Mouse (Mus musculus) forebrain, embryonic 16.5 days (tissue): Measurements from ENCODE around the gene Pdss2. TPM values are rescaled to one million over a fixed set of nuclear protein-coding genes. Genes with fewer than 3 reads are reported as not detected.

Source experiments
- ATAC-seq: fragments of 200-750 bp; cut with Nextera tagmentation; 2 replicates; pipeline ENCODE4 v1.8.0; 2017; ENCODE audit warnings: mild to moderate bottlenecking, moderate library complexity
- H3K27ac ChIP-seq: fragments of 300-500 bp; sonication (generic); 2 replicates; pipeline ENCODE4 v1.5.1; 2014; ENCODE audit warnings: low read length, control low read depth
- H3K27me3 ChIP-seq: fragments of 300-500 bp; sonication (generic); replicated peaks from 2 replicates; pipeline ENCODE4 v1.6.1; 2014; ENCODE audit warnings: low read length; ENCODE audit not compliant: control insufficient read depth, insufficient read depth
- H3K36me3 ChIP-seq: fragments of 300-500 bp; sonication (generic); 2 replicates; pipeline ENCODE4 v1.6.1; 2014; ENCODE audit not compliant: control insufficient read depth, insufficient read depth
- H3K4me1 ChIP-seq: fragments of 300-500 bp; sonication (generic); replicated peaks from 2 replicates; pipeline ENCODE4 v1.6.1; 2014; ENCODE audit warnings: low read length; ENCODE audit not compliant: control insufficient read depth, insufficient read depth
- H3K4me2 ChIP-seq: fragments of 300-500 bp; sonication (generic); 2 replicates; pipeline ENCODE4 v1.6.1; 2014; ENCODE audit warnings: mild to moderate bottlenecking, low read length, control low read depth
- H3K4me3 ChIP-seq: fragments of 300-500 bp; sonication (generic); replicated peaks from 2 replicates; pipeline ENCODE4 v1.5.1; 2014; ENCODE audit warnings: mild to moderate bottlenecking, low read length, control low read depth
- H3K9ac ChIP-seq: fragments of 300-500 bp; sonication (generic); replicated peaks from 2 replicates; pipeline ENCODE4 v1.6.1; 2014; ENCODE audit warnings: low read depth, low read length, control low read depth
- H3K9me3 ChIP-seq: fragments of 300-500 bp; sonication (generic); 2 replicates; pipeline ENCODE4 v1.6.1; 2016; ENCODE audit warnings: low read length; ENCODE audit not compliant: control insufficient read depth
- WGBS: fragments of 180-500 bp; shearing (Covaris S2); extraction: QIAGEN DNeasy Blood & Tissue Kit; methylation state at CpG from one replicate; pipeline ENCODE4 v1.1.7; 2014; 5-methylcytosine and 5-hydroxymethylcytosine counted together
- polyA plus RNA-seq: library from polyadenylated mRNA; unstranded; fragments of >200 nt; fragmentation: Nextera tagmentation; extraction: Ambion mirVana; gene quantifications from 2 replicates; pipeline ENCODE4 v1.2.1, GENCODE M21; 2015

The Pdss2 gene
- polyA plus RNA-seq, 1 experiment from 2014 or later: 17.7 TPM

- WGBS: 69% methylated on average over 2 of the region's 2 CpGs
- Histone ChIP-seq H3K27ac (no peak overlapping the region), H3K4me3 (no peak overlapping the region), H3K4me1 (peaks cover 8% of the 10 kb centered on the region), H3K4me2 (no peak overlapping the region), H3K9me3 (no peaks in the 10 kb centered on the region), H3K9ac (no peak overlapping the region), H3K27me3 (no peaks in the 10 kb centered on the region), H3K36me3 (no peaks in the 10 kb centered on the region)
- ATAC-seq: no peak
Measured at GRCm38 (mm10) chr10:43271318-43271717, 50.0 kb downstream of the Pdss2 start.

GRCm38 (mm10) chr10:43272381-43272780 lies 51.1 kb downstream of the Pdss2 start:
- WGBS: 36% methylated on average over 4 of the region's 4 CpGs
- no peak for ATAC-seq
- H3K27ac ChIP-seq: no peak overlapping the region

GRCm38 (mm10) chr10:43273057-43273456 lies 51.8 kb downstream of the Pdss2 start:
- no peaks in the 10 kb centered on the region for H3K9me3 ChIP-seq
- no peak overlapping the region for H3K27ac ChIP-seq
- ATAC-seq: no peak; the same call in 1 of the 2 replicates
- 29% methylated on average over 3 of the region's 3 CpGs for WGBS
- H3K27me3 ChIP-seq: no peaks in the 10 kb centered on the region
- no peak overlapping the region for H3K4me2 ChIP-seq
- H3K9ac ChIP-seq: no peak overlapping the region
- peaks cover 15% of the 10 kb centered on the region for H3K4me1 ChIP-seq
- H3K4me3 ChIP-seq: no peak overlapping the region
- no peaks in the 10 kb centered on the region for H3K36me3 ChIP-seq

More at GRCm38 (mm10) chr10:43272381-43272780, 51.1 kb downstream of the Pdss2 start:
- H3K4me2 ChIP-seq: no peak overlapping the region
- peaks cover 15% of the 10 kb centered on the region for H3K4me1 ChIP-seq
- no peaks in the 10 kb centered on the region for H3K9me3 ChIP-seq
- no peaks in the 10 kb centered on the region for H3K27me3 ChIP-seq
- no peak overlapping the region for H3K9ac ChIP-seq
- H3K36me3 ChIP-seq: no peaks in the 10 kb centered on the region
- H3K4me3 ChIP-seq: no peak overlapping the region

DNA sequence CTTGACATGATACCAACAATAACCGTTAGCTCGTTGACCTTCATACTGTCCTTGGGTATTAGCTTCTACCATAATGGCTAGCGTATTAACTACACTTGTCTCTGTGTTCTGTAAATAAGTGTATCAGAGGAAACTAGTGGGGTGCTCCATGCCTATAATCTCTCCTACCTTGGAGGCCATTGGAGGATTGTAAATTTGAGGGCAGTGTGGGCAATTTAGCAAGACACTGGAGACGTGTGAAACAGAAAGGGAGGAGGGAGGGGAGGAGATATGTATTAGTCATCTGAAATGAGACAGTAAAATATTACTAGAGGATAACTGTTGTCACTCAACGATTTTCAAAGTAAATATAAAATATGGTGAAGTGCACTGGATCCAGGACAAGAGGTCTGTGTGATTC lies 54.2 kb downstream of the Pdss2 start:
- H3K9me3 ChIP-seq: no peaks in the 10 kb centered on the region
- no peaks in the 10 kb centered on the region for H3K27me3 ChIP-seq
- no peak for ATAC-seq
- H3K4me1 ChIP-seq: peaks cover 20% of the 10 kb centered on the region
- WGBS: 83% methylated on average over 5 of the region's 5 CpGs
- H3K27ac ChIP-seq: no peak overlapping the region
- no peak overlapping the region for H3K4me3 ChIP-seq
- no peak overlapping the region for H3K4me2 ChIP-seq
- no peaks in the 10 kb centered on the region for H3K36me3 ChIP-seq
- H3K9ac ChIP-seq: no peak overlapping the region

- WGBS: 11% methylated on average over 1 of the region's 1 CpGs
- Histone ChIP-seq H3K9ac (no peak overlapping the region), H3K27ac (peak overlapping the region; percentile 44; the same call in 1 of the 2 replicates), H3K4me1 (peaks cover 20% of the 10 kb centered on the region), H3K36me3 (no peaks in the 10 kb centered on the region), H3K4me2 (no peak overlapping the region), H3K4me3 (no peak overlapping the region), H3K9me3 (no peaks in the 10 kb centered on the region), H3K27me3 (no peaks in the 10 kb centered on the region)
- ATAC-seq: peak; percentile 51
Measured at GRCm38 (mm10) chr10:43276116-43276659, 54.9 kb downstream of the Pdss2 start.

DNA sequence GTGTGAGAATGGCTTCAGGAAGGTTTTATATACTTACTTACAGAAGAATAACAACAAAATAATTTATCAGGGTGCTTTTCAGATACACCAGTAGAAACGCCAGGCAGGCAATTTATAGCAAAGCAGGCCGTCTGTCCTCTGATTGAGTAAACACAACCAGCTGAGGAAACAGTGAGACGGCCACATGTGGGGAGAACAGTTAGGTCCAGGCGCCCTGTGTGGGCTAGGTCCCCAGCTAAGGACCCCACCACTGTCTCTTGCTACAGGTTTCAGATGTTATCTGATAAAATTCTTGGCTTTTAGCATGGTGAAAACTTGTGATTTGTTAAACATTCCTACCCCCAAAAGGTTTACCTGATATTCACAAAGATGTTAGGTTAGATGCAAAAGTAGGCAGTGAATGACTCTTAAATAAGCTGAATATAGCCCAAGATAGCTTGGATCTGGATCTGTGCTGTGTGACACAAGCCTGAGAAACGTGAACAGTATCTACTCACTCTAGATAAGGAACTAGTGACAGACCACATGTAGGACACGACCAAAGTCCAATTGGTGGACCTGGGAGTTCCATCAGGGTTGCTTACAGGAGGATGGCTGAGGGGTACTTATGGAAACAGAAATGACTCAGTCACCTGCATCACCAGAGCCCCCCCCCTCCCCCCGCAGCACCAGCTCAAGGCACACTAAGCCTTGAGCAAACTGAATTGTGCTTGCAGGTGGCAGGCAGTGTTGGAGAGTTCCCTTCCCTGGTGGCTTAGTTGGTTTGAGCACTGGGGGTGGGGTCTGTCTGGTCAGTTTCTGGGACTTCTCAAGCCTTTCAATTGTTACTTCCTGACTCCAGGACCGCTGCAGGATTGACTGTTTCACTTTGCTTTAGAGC lies 56.2 kb downstream of the Pdss2 start:
- Histone ChIP-seq H3K36me3 (no peaks in the 10 kb centered on the region), H3K27ac (no peak overlapping the region), H3K27me3 (no peaks in the 10 kb centered on the region), H3K4me1 (peaks cover 15% of the 10 kb centered on the region), H3K4me2 (no peak overlapping the region), H3K9me3 (no peaks in the 10 kb centered on the region), H3K4me3 (no peak overlapping the region), H3K9ac (no peak overlapping the region)
- WGBS: 70% methylated on average over 8 of the region's 8 CpGs
- ATAC-seq: no peak

- ATAC-seq: no peak; the same call in 1 of the 2 replicates
- Histone ChIP-seq H3K4me2 (no peak overlapping the region), H3K4me3 (no peak overlapping the region), H3K4me1 (peaks cover 15% of the 10 kb centered on the region), H3K27me3 (no peaks in the 10 kb centered on the region), H3K27ac (peak overlapping the region; percentile 1), H3K36me3 (no peaks in the 10 kb centered on the region), H3K9me3 (no peaks in the 10 kb centered on the region), H3K9ac (no peak overlapping the region)
- WGBS: 55% methylated on average over 5 of the region's 5 CpGs
Measured at GRCm38 (mm10) chr10:43279637-43280288, 58.5 kb downstream of the Pdss2 start.

DNA sequence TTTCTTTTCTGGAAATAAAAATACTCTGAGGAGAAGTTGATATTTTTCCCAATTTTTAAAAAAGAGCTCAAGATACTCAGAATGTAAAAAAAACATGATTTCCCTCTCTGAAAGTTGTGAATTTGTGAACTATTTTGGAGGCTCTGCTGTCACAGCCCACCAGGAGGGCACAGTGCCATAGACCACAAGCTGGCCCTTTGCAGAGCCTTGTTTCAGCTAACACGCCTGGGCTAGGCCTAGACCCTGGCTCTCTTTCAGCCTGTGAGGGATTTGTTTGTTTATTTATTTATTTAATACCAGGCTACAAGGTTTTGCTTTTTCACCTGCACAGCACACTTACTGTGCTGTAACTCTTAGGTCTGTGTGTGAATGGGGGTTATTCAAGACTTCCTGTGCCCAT lies 64.3 kb downstream of the Pdss2 start:
- Histone ChIP-seq H3K27ac (no peak overlapping the region), H3K4me2 (no peak overlapping the region), H3K4me3 (no peak overlapping the region), H3K9ac (no peak overlapping the region), H3K4me1 (peaks cover 2% of the 10 kb centered on the region; the same call in 1 of the 2 replicates), H3K27me3 (no peaks in the 10 kb centered on the region), H3K9me3 (no peaks in the 10 kb centered on the region), H3K36me3 (no peaks in the 10 kb centered on the region)
- ATAC-seq: no peak
- WGBS: 37% methylated on average over 1 of the region's 1 CpGs

GRCm38 (mm10) chr10:43290638-43291230 lies 69.4 kb downstream of the Pdss2 start:
- H3K4me1 ChIP-seq: peaks cover 2% of the 10 kb centered on the region; the same call in 1 of the 2 replicates
- H3K27ac ChIP-seq: no peak overlapping the region
- no peak for ATAC-seq
- no peak overlapping the region for H3K4me3 ChIP-seq
- no peak overlapping the region for H3K9ac ChIP-seq
- no peaks in the 10 kb centered on the region for H3K27me3 ChIP-seq
- WGBS: 70% methylated on average over 2 of the region's 2 CpGs
- no peaks in the 10 kb centered on the region for H3K36me3 ChIP-seq
- H3K4me2 ChIP-seq: no peak overlapping the region
- H3K9me3 ChIP-seq: no peaks in the 10 kb centered on the region
